Mouse (Mus musculus) C2C12 (cell line): ENCODE measurements around the gene Rapgefl1.

Experiments
- CTCF ChIP-seq: IDR thresholded peaks from one replicate; pipeline ENCODE4 v1.5.1; 2011; ENCODE audit not compliant: control insufficient read depth, insufficient read depth, insufficient read length
- FOSL1 ChIP-seq: IDR thresholded peaks from one replicate; pipeline ENCODE4 v1.8.0; 2011; ENCODE audit warnings: mild to moderate bottlenecking, low read length; ENCODE audit not compliant: poor library complexity, insufficient read depth, severe bottlenecking
- MAX ChIP-seq: IDR thresholded peaks from one replicate; pipeline ENCODE4 v1.6.1; 2011; ENCODE audit warnings: mild to moderate bottlenecking, control low read depth

DNA sequence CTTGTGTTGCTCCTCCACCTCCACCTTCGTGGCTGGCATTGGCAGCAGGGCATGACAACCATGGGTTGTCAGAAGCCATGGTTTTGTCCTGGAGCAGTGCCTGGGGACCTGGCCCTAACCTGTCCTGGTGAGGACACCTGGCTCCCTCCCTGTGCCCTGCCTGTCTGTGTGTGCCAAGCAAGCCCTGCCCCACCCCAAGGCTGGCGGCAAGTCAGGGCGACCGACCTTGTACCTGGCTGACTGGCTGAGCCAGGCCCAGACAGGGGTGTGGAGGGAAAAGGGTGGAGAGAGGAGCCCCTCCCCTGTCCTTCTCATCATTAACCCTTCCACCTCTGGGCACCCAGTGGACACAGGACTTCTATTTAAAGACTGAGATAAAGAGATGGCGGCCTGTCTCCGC is 2.8 kb downstream of the Rapgefl1 start:
- TF ChIP-seq CTCF = no peak
- TF ChIP-seq MAX = no peak
- TF ChIP-seq FOSL1 = no peak
